11 mouse cellular contexts compared by ENCODE assay signal in genomic region chr8:123106531-123106930, GRCm38 (mm10). TPM values are rescaled to one million over a fixed set of nuclear protein-coding genes. Genes with fewer than 3 reads are reported as not detected.
DNase-seq lines count a peak whose midpoint lies in the region; ATAC-seq and TF ChIP-seq lines count a peak whose summit lies in the region.
"Had no signal": no experiment of that assay in that cellular context is flagged by ENCODE, and none has a peak within 500 bp of the region (broad histone marks: within the 10 kb centered on the region; RNA-seq: fewer than 3 reads in every experiment).

No protein-coding gene starts in this region.

- 0 out of 2 replicates have a peak, but pooled peaks cover 4% of the 10 kb centered on the region for H3K4me1 ChIP-seq in kidney, postnatal 0 days (replicated peaks; ENCODE audit: insufficient read depth, low read length)

- 39% methylated on average over 2 of the region's 2 CpGs for whole genome bisulfite sequencing in kidney, postnatal 0 days

- peaks cover 17% of the 10 kb centered on the region for H3K36me3 ChIP-seq in kidney, postnatal 0 days (ENCODE audit: insufficient read depth, low read length)

- TF ChIP-seq CTCF in kidney, postnatal 0 days (IDR thresholded peaks at IDR 0.05; ENCODE audit: low read depth): peak; percentile 71

- no peaks in the 10 kb centered on the region for H3K9me3 ChIP-seq in kidney, postnatal 0 days (replicated peaks; ENCODE audit: low read length)

- no peak overlapping the region for H3K27ac ChIP-seq in kidney, postnatal 0 days

- peak; percentile 47 for DNase-seq in adrenal gland, postnatal 14 days
- DNase-seq in adrenal gland, postnatal 4 days (ENCODE audit: low spot score in 2 of 2): no peak
- DNase-seq in kidney, postnatal 0 days (ENCODE audit: low spot score): no peak
- DNase-seq in kidney, postnatal 14 days: no peak
- DNase-seq in thymus, postnatal 4 days: peak; percentile 49
- DNase-seq in thymus, postnatal 0 days (ENCODE audit: low spot score): no peak
- no peak for DNase-seq in urinary bladder, adult 18-20 months (ENCODE audit: low spot score in 2 of 2)
- DNase-seq: adrenal gland, adult 2 months; heart, adult 11 months; kidney, adult 8-10 months had no signal

- H3K4me3 ChIP-seq in kidney, postnatal 0 days (replicated peaks; ENCODE audit: low read depth, low read length): no peak overlapping the region

- no peak for ATAC-seq in kidney, postnatal 0 days (replicated peaks; ENCODE audit: low FRiP score, low read depth)
- ATAC-seq in activated CD4-positive, CD25-positive, alpha-beta regulatory T cell, adult 4 months: no peak

- no peaks in the 10 kb centered on the region for H3K27me3 ChIP-seq in kidney, postnatal 0 days (ENCODE audit: insufficient read depth, low read length)

- H3K4me2 ChIP-seq in kidney, postnatal 0 days (ENCODE audit: low read length): no peak overlapping the region

- H3K9ac ChIP-seq in kidney, postnatal 0 days (ENCODE audit: low read depth, low read length): no peak overlapping the region

RNA-seq across cellular contexts. Expression of gene Rpl13, which starts 4.4 kb away (rescaled TPM):
- 587 and 646 TPM in 2 replicates for total RNA-seq in adrenal gland, postnatal 14 days (2021)
- 100 to 1,000 TPM; 895 to 902 TPM for total RNA-seq in adrenal gland, postnatal 4 days (2021)
- 1,763 and 1,932 TPM in 2 replicates for polyA plus RNA-seq in kidney, postnatal 0 days (2015; fragmentation: Nextera tagmentation; extraction: Ambion mirVana)
- 1,818 and 1,880 TPM in 2 replicates for polyA plus RNA-seq in thymus, postnatal 0 days (2015; fragmentation: Nextera tagmentation; extraction: Ambion mirVana)
- polyA plus RNA-seq in activated CD4-positive, CD25-positive, alpha-beta regulatory T cell, adult 4 months (2017; shearing (Covaris generic)): 1,000 to 10,000 TPM; 2,503 to 2,608 TPM

RNA-seq across cellular contexts. Expression of gene Cpne7, which starts 10.6 kb away (rescaled TPM):
- total RNA-seq in adrenal gland, postnatal 14 days (2021): 6.0 and 7.0 TPM in 2 replicates
- 1 to 10 TPM; 6.3 to 7.3 TPM for total RNA-seq in adrenal gland, postnatal 4 days (2021)
- 2.3 and 3.3 TPM in 2 replicates for polyA plus RNA-seq in kidney, postnatal 0 days (2015; fragmentation: Nextera tagmentation; extraction: Ambion mirVana)
- 0.22 and 0.31 TPM in 2 replicates for polyA plus RNA-seq in thymus, postnatal 0 days (2015; fragmentation: Nextera tagmentation; extraction: Ambion mirVana)
- polyA plus RNA-seq in activated CD4-positive, CD25-positive, alpha-beta regulatory T cell, adult 4 months (2017; shearing (Covaris generic)): 1 to 10 TPM in 1 of 2 experiments, under 1 TPM in 1; 0.65 to 2.2 TPM

RNA-seq across cellular contexts. Expression of gene Spg7, which starts 43.8 kb away (rescaled TPM):
- total RNA-seq in adrenal gland, postnatal 14 days (2021): 73.2 and 79.6 TPM in 2 replicates
- 10 to 100 TPM; 67.6 to 72.6 TPM for total RNA-seq in adrenal gland, postnatal 4 days (2021)
- polyA plus RNA-seq in kidney, postnatal 0 days (2015; fragmentation: Nextera tagmentation; extraction: Ambion mirVana): 49.6 and 54.0 TPM in 2 replicates
- 48.2 and 49.5 TPM in 2 replicates for polyA plus RNA-seq in thymus, postnatal 0 days (2015; fragmentation: Nextera tagmentation; extraction: Ambion mirVana)
- 10 to 100 TPM; 11.4 to 21.1 TPM for polyA plus RNA-seq in activated CD4-positive, CD25-positive, alpha-beta regulatory T cell, adult 4 months (2017; shearing (Covaris generic))

RNA-seq across cellular contexts. Expression of gene Sult5a1, which starts 51.6 kb away (rescaled TPM):
- total RNA-seq in adrenal gland, postnatal 14 days (2021): 8.8 and 10.1 TPM in 2 replicates
- 10 to 100 TPM; 14.6 to 16.6 TPM for total RNA-seq in adrenal gland, postnatal 4 days (2021)
- polyA plus RNA-seq in kidney, postnatal 0 days (2015; fragmentation: Nextera tagmentation; extraction: Ambion mirVana): 12.0 and 13.9 TPM in 2 replicates
- 3.7 and 3.8 TPM in 2 replicates for polyA plus RNA-seq in thymus, postnatal 0 days (2015; fragmentation: Nextera tagmentation; extraction: Ambion mirVana)
- polyA plus RNA-seq in activated CD4-positive, CD25-positive, alpha-beta regulatory T cell, adult 4 months (2017; shearing (Covaris generic)): not detected

Comparison
In these comparisons a context has a peak if more than half of its experiments do, and no peak if none do; other contexts are left out.
1. DNase-seq: peak in adrenal gland, postnatal 14 days (single experiment) and thymus, postnatal 4 days (single experiment); none in adrenal gland, postnatal 4 days (0 of 2), kidney, postnatal 0 days (single experiment), kidney, postnatal 14 days (single experiment), thymus, postnatal 0 days (single experiment) and urinary bladder, adult 18-20 months (0 of 2).